Mouse (Mus musculus): ENCODE results near the gene Aox1. TPM values are rescaled to one million over a fixed set of nuclear protein-coding genes. Genes with fewer than 3 reads are reported as not detected.

Gene Aox1
- polyA plus RNA-seq, 1 experiment from 2014 or later, result 0.31 TPM

DNA sequence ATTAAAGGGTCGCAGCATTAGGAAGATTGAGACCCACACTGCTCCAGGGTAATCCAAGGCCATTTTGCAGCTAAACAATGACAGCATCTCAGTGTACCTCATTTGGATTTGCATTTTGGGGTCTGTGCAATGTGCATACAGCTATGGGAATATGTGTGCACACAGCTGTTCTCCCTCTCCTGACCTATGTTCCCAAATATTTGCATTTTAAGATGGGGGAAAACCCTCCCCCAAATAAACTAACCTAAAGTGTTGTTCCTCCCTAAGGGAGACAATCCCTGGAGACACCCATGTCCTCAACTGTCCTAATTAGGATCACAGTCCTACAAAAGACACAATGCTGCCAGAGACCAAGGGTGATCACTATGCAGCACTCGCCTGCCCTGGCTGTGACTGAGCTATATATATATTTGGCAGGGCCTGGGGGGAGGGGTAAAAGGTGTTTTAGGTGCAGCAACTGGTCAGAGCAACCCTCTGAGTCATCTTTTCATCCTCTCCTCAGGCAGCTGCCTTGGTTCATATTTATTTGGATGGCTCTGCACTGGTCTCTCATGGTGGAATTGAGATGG, 62.3 kb downstream of the Aox1 start:
- Histone ChIP-seq H3K9ac (no peak overlapping the region), H3K9me3 (ENCODE audit: control insufficient read depth, low read length) (no peaks in the 10 kb centered on the region), H3K27me3 (ENCODE audit: control insufficient read depth, insufficient read depth, low read length) (no peaks in the 10 kb centered on the region), H3K4me1 (replicated peaks; ENCODE audit: control insufficient read depth, insufficient read depth, low read length) (no peaks in the 10 kb centered on the region), H3K36me3 (replicated peaks; ENCODE audit: control insufficient read depth, insufficient read depth) (no peaks in the 10 kb centered on the region), H3K27ac (no peak overlapping the region), H3K4me2 (replicated peaks) (no peak overlapping the region), H3K4me3 (replicated peaks; ENCODE audit: low read length) (no peak overlapping the region)
- ATAC-seq (ENCODE audit: low FRiP score), result no peak
- 82% methylated on average over 2 of the region's 2 CpGs for WGBS
- no peak for DNase-seq (ENCODE audit: low spot score)

DNA sequence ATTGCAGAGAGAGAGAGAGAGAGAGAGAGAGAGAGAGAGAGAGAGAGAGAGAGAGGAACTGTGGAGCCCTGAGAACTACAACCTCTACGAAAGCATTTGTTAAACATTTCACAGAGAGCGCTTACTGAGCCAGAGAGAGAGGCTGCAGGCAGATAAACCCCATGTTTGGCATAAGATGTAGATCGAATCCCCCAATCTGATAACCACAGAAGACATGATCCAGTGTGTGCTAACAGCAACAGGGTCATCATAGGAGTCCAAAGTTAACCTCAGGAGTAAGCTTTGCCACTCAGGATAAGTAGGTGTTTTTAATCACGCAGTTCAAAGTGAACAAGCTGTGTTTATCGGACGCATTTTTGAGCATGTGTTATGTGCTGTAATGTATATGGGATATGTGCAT, 67.6 kb downstream of the Aox1 start:
- Histone ChIP-seq H3K9me3 (ENCODE audit: control insufficient read depth, low read length) (no peaks in the 10 kb centered on the region), H3K4me2 (replicated peaks) (no peak overlapping the region), H3K4me3 (replicated peaks; ENCODE audit: low read length) (no peak overlapping the region), H3K4me1 (replicated peaks; ENCODE audit: control insufficient read depth, insufficient read depth, low read length) (no peaks in the 10 kb centered on the region), H3K27me3 (ENCODE audit: control insufficient read depth, insufficient read depth, low read length) (no peaks in the 10 kb centered on the region), H3K9ac (no peak overlapping the region), H3K27ac (no peak overlapping the region), H3K36me3 (replicated peaks; ENCODE audit: control insufficient read depth, insufficient read depth) (no peaks in the 10 kb centered on the region)
- DNase-seq (ENCODE audit: low spot score) (no peak), ATAC-seq (ENCODE audit: low FRiP score) (no peak)
- 94% methylated on average over 6 of the region's 6 CpGs for WGBS

- H3K9me3 ChIP-seq (ENCODE audit: control insufficient read depth, low read length), result no peaks in the 10 kb centered on the region
- no peaks in the 10 kb centered on the region for H3K27me3 ChIP-seq (ENCODE audit: control insufficient read depth, insufficient read depth, low read length)
- H3K36me3 ChIP-seq (replicated peaks; ENCODE audit: control insufficient read depth, insufficient read depth), result no peaks in the 10 kb centered on the region
- H3K9ac ChIP-seq, result no peak overlapping the region
- no peaks in the 10 kb centered on the region for H3K4me1 ChIP-seq (replicated peaks; ENCODE audit: control insufficient read depth, insufficient read depth, low read length)
- H3K4me2 ChIP-seq (replicated peaks), result no peak overlapping the region
- ATAC-seq (ENCODE audit: low FRiP score) (no peak), DNase-seq (ENCODE audit: low spot score) (no peak)
- no peak overlapping the region for H3K4me3 ChIP-seq (replicated peaks; ENCODE audit: low read length)
- no peak overlapping the region for H3K27ac ChIP-seq
Measured at GRCm38 (mm10) chr1:58099119-58099518, 69.4 kb downstream of the Aox1 start.

- Histone ChIP-seq H3K27me3 (ENCODE audit: control insufficient read depth, insufficient read depth, low read length) (no peaks in the 10 kb centered on the region), H3K4me2 (replicated peaks) (no peak overlapping the region), H3K36me3 (replicated peaks; ENCODE audit: control insufficient read depth, insufficient read depth) (no peaks in the 10 kb centered on the region), H3K4me3 (replicated peaks; ENCODE audit: low read length) (no peak overlapping the region), H3K27ac (no peak overlapping the region), H3K9ac (no peak overlapping the region), H3K4me1 (replicated peaks; ENCODE audit: control insufficient read depth, insufficient read depth, low read length) (no peaks in the 10 kb centered on the region), H3K9me3 (ENCODE audit: control insufficient read depth, low read length) (no peaks in the 10 kb centered on the region)
- ATAC-seq (ENCODE audit: low FRiP score) (no peak), DNase-seq (ENCODE audit: low spot score) (no peak)
- WGBS, result 80% methylated on average over 2 of the region's 2 CpGs
Measured at GRCm38 (mm10) chr1:58101531-58102146, 71.9 kb downstream of the Aox1 start.

GRCm38 (mm10) chr1:58102494-58102893, 72.8 kb downstream of the Aox1 start:
- H3K36me3 ChIP-seq (replicated peaks; ENCODE audit: control insufficient read depth, insufficient read depth), result no peaks in the 10 kb centered on the region
- no peak for ATAC-seq (ENCODE audit: low FRiP score)
- no peak overlapping the region for H3K27ac ChIP-seq
- no peak for DNase-seq (ENCODE audit: low spot score)
- no peak overlapping the region for H3K9ac ChIP-seq
- H3K4me2 ChIP-seq (replicated peaks), result no peak overlapping the region
- H3K9me3 ChIP-seq (ENCODE audit: control insufficient read depth, low read length), result no peaks in the 10 kb centered on the region
- 88% methylated on average over 7 of the region's 7 CpGs for WGBS
- H3K27me3 ChIP-seq (ENCODE audit: control insufficient read depth, insufficient read depth, low read length), result no peaks in the 10 kb centered on the region
- H3K4me3 ChIP-seq (replicated peaks; ENCODE audit: low read length), result no peak overlapping the region
- H3K4me1 ChIP-seq (replicated peaks; ENCODE audit: control insufficient read depth, insufficient read depth, low read length), result no peaks in the 10 kb centered on the region

- DNase-seq (ENCODE audit: low spot score), result no peak
- no peak overlapping the region for H3K27ac ChIP-seq
- no peaks in the 10 kb centered on the region for H3K27me3 ChIP-seq (ENCODE audit: control insufficient read depth, insufficient read depth, low read length)
- no peak for ATAC-seq (ENCODE audit: low FRiP score)
- no peaks in the 10 kb centered on the region for H3K4me1 ChIP-seq (replicated peaks; ENCODE audit: control insufficient read depth, insufficient read depth, low read length)
- H3K36me3 ChIP-seq (replicated peaks; ENCODE audit: control insufficient read depth, insufficient read depth), result no peaks in the 10 kb centered on the region
- H3K9me3 ChIP-seq (ENCODE audit: control insufficient read depth, low read length), result no peaks in the 10 kb centered on the region
- WGBS, result 91% methylated on average over 6 of the region's 6 CpGs
- H3K9ac ChIP-seq, result no peak overlapping the region
- H3K4me2 ChIP-seq (replicated peaks), result no peak overlapping the region
- H3K4me3 ChIP-seq (replicated peaks; ENCODE audit: low read length), result no peak overlapping the region
Measured at GRCm38 (mm10) chr1:58105685-58106084, 76.0 kb downstream of the Aox1 start.

DNA sequence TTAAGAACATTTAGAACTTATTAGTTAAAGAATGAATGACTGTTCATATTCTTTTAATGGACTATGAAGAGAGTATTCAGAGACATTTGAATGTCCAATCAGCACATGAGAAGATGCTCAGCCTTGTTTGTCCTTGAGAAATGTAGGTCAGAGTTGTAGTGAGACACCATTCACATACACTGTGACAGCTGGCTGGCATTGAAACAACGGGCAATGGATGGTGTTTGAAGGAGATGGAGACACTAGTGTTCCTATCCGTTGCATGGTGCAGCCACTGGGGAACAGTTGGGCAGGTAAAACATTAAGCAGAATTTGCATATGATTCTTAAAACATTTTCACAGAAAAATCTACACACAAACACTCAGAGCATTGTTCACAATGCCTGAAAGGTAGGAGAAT, 77.3 kb downstream of the Aox1 start:
- Histone ChIP-seq H3K4me1 (replicated peaks; ENCODE audit: control insufficient read depth, insufficient read depth, low read length) (no peaks in the 10 kb centered on the region), H3K27me3 (ENCODE audit: control insufficient read depth, insufficient read depth, low read length) (no peaks in the 10 kb centered on the region), H3K9ac (no peak overlapping the region), H3K4me2 (replicated peaks) (no peak overlapping the region), H3K4me3 (replicated peaks; ENCODE audit: low read length) (no peak overlapping the region), H3K36me3 (replicated peaks; ENCODE audit: control insufficient read depth, insufficient read depth) (no peaks in the 10 kb centered on the region), H3K9me3 (ENCODE audit: control insufficient read depth, low read length) (no peaks in the 10 kb centered on the region), H3K27ac (no peak overlapping the region)
- ATAC-seq (ENCODE audit: low FRiP score) (no peak), DNase-seq (ENCODE audit: low spot score) (no peak)
- 93% methylated on average over 2 of the region's 2 CpGs for WGBS

DNA sequence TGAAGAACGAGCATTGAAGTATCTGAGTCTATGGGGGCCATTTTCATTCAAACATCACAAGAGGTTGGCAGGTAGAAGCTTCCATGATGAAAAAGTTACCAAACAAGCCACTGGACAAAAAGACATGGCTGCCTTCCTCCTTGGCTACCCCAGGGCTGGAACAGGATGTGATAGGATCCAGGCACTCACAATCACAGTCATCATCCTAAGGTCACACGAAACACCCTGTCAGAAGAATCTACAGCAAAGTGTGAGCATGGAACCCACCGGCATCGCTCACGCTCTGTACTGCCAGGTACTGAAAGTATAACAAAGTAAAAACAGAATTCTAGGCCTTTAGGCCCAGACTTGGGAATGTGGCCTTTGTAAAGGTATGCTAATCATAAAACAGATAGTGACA, 80.5 kb downstream of the Aox1 start:
- no peak for DNase-seq (ENCODE audit: low spot score)
- Histone ChIP-seq H3K36me3 (replicated peaks; ENCODE audit: control insufficient read depth, insufficient read depth) (no peaks in the 10 kb centered on the region), H3K4me1 (replicated peaks; ENCODE audit: control insufficient read depth, insufficient read depth, low read length) (no peaks in the 10 kb centered on the region), H3K4me2 (replicated peaks) (no peak overlapping the region), H3K9me3 (ENCODE audit: control insufficient read depth, low read length) (no peaks in the 10 kb centered on the region), H3K4me3 (replicated peaks; ENCODE audit: low read length) (no peak overlapping the region), H3K27me3 (ENCODE audit: control insufficient read depth, insufficient read depth, low read length) (no peaks in the 10 kb centered on the region), H3K27ac (no peak overlapping the region), H3K9ac (no peak overlapping the region)
- ATAC-seq (ENCODE audit: low FRiP score), result no peak
- 92% methylated on average over 5 of the region's 5 CpGs for WGBS

- DNase-seq (ENCODE audit: low spot score), result no peak
- no peaks in the 10 kb centered on the region for H3K27me3 ChIP-seq (ENCODE audit: control insufficient read depth, insufficient read depth, low read length)
- H3K4me3 ChIP-seq (replicated peaks; ENCODE audit: low read length), result no peak overlapping the region
- no peak overlapping the region for H3K27ac ChIP-seq
- H3K36me3 ChIP-seq (replicated peaks; ENCODE audit: control insufficient read depth, insufficient read depth), result no peaks in the 10 kb centered on the region
- no peak overlapping the region for H3K9ac ChIP-seq
- WGBS, result 78% methylated on average over 4 of the region's 4 CpGs
- no peaks in the 10 kb centered on the region for H3K4me1 ChIP-seq (replicated peaks; ENCODE audit: control insufficient read depth, insufficient read depth, low read length)
- H3K4me2 ChIP-seq (replicated peaks), result no peak overlapping the region
- ATAC-seq (ENCODE audit: low FRiP score), result no peak
- no peaks in the 10 kb centered on the region for H3K9me3 ChIP-seq (ENCODE audit: control insufficient read depth, low read length)
Measured at GRCm38 (mm10) chr1:58111315-58111714, 81.6 kb downstream of the Aox1 start.

DNA sequence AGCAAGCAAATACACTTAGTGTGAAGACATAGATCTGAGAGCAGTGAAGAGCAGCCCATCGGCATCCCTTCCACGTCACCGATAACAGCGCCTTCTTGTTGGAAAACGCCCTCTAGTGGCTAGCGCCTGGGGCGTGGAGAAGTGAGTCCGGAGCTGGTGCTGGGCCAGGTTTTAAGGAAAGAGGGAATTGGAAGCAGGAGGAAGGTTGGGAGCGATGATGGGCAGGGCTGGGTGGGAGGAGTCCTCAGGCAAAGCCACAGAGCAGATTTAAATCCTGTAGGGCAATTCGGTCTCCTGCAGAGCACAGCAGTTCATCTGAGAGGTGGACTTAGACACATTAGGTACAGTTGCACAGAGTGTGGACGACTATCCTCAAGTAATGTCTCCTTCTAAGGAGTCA, 83.1 kb downstream of the Aox1 start, which contains the start of gene Aox3:
Gene Aox3 (plus strand): TSS at position 251 of the 400 bp plus-strand sequence.
- Histone ChIP-seq H3K36me3 (replicated peaks; ENCODE audit: control insufficient read depth, insufficient read depth) (no peaks in the 10 kb centered on the region), H3K4me3 (replicated peaks; ENCODE audit: low read length) (no peak within 1 kb of the TSS), H3K4me1 (replicated peaks; ENCODE audit: control insufficient read depth, insufficient read depth, low read length) (no peaks in the 10 kb centered on the region), H3K27me3 (ENCODE audit: control insufficient read depth, insufficient read depth, low read length) (no peaks in the 10 kb centered on the region), H3K4me2 (replicated peaks) (peak within 1 kb of the TSS; percentile 38), H3K9me3 (ENCODE audit: control insufficient read depth, low read length) (no peaks in the 10 kb centered on the region), H3K27ac (no peak within 1 kb of the TSS), H3K9ac (no peak within 1 kb of the TSS)
- 16% methylated on average over 11 of the region's 11 CpGs for WGBS
- DNase-seq (ENCODE audit: low spot score), result peak; percentile 77
- peak; percentile 83 for ATAC-seq (ENCODE audit: low FRiP score)

Data from hindbrain, embryonic 14.5 days (tissue).